Mouse (Mus musculus) intestine, postnatal 0 days (tissue): ENCODE measurements around the gene Tspan18. TPM values are rescaled to one million over a fixed set of nuclear protein-coding genes. Genes with fewer than 3 reads are reported as not detected.

Experiments used
- ATAC-seq: fragments of 200-750 bp; cut with Nextera tagmentation; 2 replicates; pipeline ENCODE4 v1.8.0; 2017; ENCODE audit warnings: mild to moderate bottlenecking, moderate TSS enrichment, moderate library complexity
- H3K27ac ChIP-seq: fragments of 300-500 bp; sonication (generic); 2 replicates; pipeline ENCODE4 v1.5.1; 2014; ENCODE audit warnings: mild to moderate bottlenecking, low read depth, low read length, moderate library complexity
- H3K27me3 ChIP-seq: fragments of 300-500 bp; sonication (generic); replicated peaks from 2 replicates; pipeline ENCODE4 v1.6.1; 2014; ENCODE audit warnings: low read length, mixed read lengths; ENCODE audit not compliant: control insufficient read depth, insufficient read depth
- H3K36me3 ChIP-seq: fragments of 300-500 bp; sonication (generic); 2 replicates; pipeline ENCODE4 v1.6.1; 2014; ENCODE audit warnings: mild to moderate bottlenecking, moderate library complexity; ENCODE audit not compliant: control insufficient read depth, insufficient read depth
- H3K4me1 ChIP-seq: fragments of 300-500 bp; sonication (generic); replicated peaks from 2 replicates; pipeline ENCODE4 v1.6.1; 2014; ENCODE audit warnings: antibody characterized with exemption, low read length, mixed read lengths; ENCODE audit not compliant: control insufficient read depth, insufficient read depth
- H3K4me2 ChIP-seq: fragments of 300-500 bp; sonication (generic); replicated peaks from 2 replicates; pipeline ENCODE4 v1.6.1; 2014; ENCODE audit warnings: low read depth, mild to moderate bottlenecking, moderate library complexity
- H3K4me3 ChIP-seq: fragments of 300-500 bp; sonication (generic); 2 replicates; pipeline ENCODE4 v1.5.1; 2014; ENCODE audit warnings: low read depth, low read length
- H3K9ac ChIP-seq: fragments of 300-500 bp; sonication (generic); 2 replicates; pipeline ENCODE4 v1.6.1; 2014; ENCODE audit warnings: mild to moderate bottlenecking, low read depth, low read length
- H3K9me3 ChIP-seq: fragments of 300-500 bp; sonication (generic); 2 replicates; pipeline ENCODE4 v1.6.1; 2016; ENCODE audit warnings: mixed run types; ENCODE audit not compliant: control insufficient read depth
- CTCF ChIP-seq: sonication (generic); IDR thresholded peaks from 2 replicates; pipeline ENCODE4 v1.5.1; 2016; ENCODE audit warnings: low read depth, mild to moderate bottlenecking, control low read depth, antibody characterized with exemption, moderate library complexity
- WGBS: fragments of 180-500 bp; shearing (Covaris S2); extraction: QIAGEN DNeasy Blood & Tissue Kit; methylation state at CpG from one replicate; pipeline ENCODE4 v1.1.7; 2014; 5-methylcytosine and 5-hydroxymethylcytosine counted together
- polyA plus RNA-seq: library from polyadenylated mRNA; unstranded; fragments of >200 nt; fragmentation: Nextera tagmentation; extraction: Ambion mirVana; gene quantifications from 2 replicates; pipeline ENCODE4 v1.2.1, GENCODE M21; 2015

The Tspan18 gene
- polyA plus RNA-seq, 1 experiment from 2014 or later: 18.0 TPM

DNA sequence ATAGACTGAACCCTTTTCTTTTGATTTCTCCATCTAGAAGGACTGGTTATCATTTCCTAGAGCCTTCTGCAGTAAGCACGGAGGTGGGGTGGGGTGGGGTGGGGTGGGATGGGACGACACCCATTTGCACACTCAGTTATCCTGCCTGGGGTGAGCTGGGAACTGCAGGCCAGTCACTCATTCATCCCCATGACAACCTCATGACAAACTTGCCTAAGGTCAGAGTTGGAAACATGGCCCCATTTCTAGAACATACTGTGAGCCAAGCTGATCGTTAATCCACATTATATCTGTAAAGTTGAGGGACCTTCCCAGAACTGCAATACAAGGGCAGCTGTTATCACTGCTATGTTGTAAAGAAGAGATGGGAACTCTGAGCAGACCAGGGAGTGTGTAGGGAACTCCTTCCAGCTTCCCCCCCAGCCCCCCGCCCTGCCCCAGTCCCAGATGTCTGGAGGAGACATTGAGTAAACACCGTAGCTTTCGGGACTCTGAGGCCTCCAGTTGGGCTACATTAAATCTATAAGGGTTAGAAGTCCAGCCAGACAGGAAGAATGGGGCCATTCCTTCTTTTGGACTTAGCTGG lies 170.5 kb downstream of the Tspan18 start:
- no peaks in the 10 kb centered on the region for H3K27me3 ChIP-seq
- ATAC-seq: peak; percentile 57; the same call in 1 of the 2 replicates
- H3K4me3 ChIP-seq: no peak overlapping the region
- TF ChIP-seq CTCF: no peak
- peaks cover 5% of the 10 kb centered on the region; the same call in 1 of the 2 replicates for H3K4me1 ChIP-seq
- H3K36me3 ChIP-seq: no peaks in the 10 kb centered on the region
- H3K9ac ChIP-seq: no peak overlapping the region
- H3K27ac ChIP-seq: no peak overlapping the region
- WGBS: 27% methylated on average over 6 of the region's 6 CpGs
- no peaks in the 10 kb centered on the region for H3K9me3 ChIP-seq
- no peak overlapping the region for H3K4me2 ChIP-seq

DNA sequence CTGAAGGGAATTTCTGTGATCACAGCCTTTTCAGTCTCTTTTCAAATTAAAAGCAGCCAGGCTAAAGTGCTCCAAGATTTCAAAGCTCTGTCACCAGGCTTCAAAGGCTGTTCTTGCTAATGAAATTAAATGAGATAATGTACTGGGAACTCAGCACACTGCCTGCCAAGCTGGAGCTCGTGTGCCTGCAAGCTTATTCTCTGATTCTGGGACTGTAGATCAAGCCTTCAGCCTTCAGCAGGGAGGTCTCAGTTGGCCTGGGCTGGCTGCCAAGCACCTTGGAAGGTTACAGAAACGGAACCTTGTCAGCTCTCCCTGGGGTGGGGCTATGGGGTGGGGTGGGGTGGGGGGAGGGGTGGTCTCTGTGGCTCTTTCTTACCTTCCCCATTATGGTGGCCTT lies 171.0 kb downstream of the Tspan18 start:
- 0 out of 2 replicates have a peak, but pooled peaks have one; percentile 6 for ATAC-seq
- H3K9ac ChIP-seq: no peak overlapping the region
- no peak overlapping the region for H3K27ac ChIP-seq
- peaks cover 5% of the 10 kb centered on the region; the same call in 1 of the 2 replicates for H3K4me1 ChIP-seq
- no peak overlapping the region for H3K4me2 ChIP-seq
- TF ChIP-seq CTCF: no peak
- no peaks in the 10 kb centered on the region for H3K27me3 ChIP-seq
- no peaks in the 10 kb centered on the region for H3K9me3 ChIP-seq
- no peak overlapping the region for H3K4me3 ChIP-seq
- H3K36me3 ChIP-seq: no peaks in the 10 kb centered on the region
- 9% methylated on average over 2 of the region's 2 CpGs for WGBS

DNA sequence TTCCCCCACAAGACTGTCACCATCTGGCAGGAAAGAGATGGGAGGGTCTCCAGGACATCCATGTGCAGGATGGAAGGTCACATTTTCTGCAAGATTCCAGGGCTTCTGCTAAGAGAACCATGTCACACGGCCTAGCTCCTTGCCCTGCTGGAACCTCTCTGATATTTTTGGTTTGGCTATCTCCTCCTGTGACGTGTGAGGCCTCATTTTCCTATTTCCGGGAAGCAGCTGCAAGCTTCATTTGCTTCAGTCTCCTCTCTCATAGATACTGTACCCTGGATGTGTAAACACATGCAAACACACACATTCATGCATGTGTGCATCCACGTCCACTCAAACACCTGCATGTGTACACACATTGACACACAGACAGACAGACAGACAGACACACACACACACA lies 171.5 kb downstream of the Tspan18 start:
- no peak overlapping the region for H3K4me2 ChIP-seq
- H3K4me1 ChIP-seq: peaks cover 5% of the 10 kb centered on the region; the same call in 1 of the 2 replicates
- no peak overlapping the region for H3K27ac ChIP-seq
- no peak for ATAC-seq
- no peaks in the 10 kb centered on the region for H3K9me3 ChIP-seq
- 55% methylated on average over 4 of the region's 4 CpGs for WGBS
- no peaks in the 10 kb centered on the region for H3K27me3 ChIP-seq
- no peaks in the 10 kb centered on the region for H3K36me3 ChIP-seq
- no peak overlapping the region for H3K9ac ChIP-seq
- no peak overlapping the region for H3K4me3 ChIP-seq
- TF ChIP-seq CTCF: no peak

- H3K4me2 ChIP-seq: no peak overlapping the region
- no peaks in the 10 kb centered on the region for H3K36me3 ChIP-seq
- H3K4me3 ChIP-seq: no peak overlapping the region
- no peak overlapping the region for H3K27ac ChIP-seq
- no peak for ATAC-seq
- 57% methylated on average over 7 of the region's 7 CpGs for WGBS
- no peaks in the 10 kb centered on the region for H3K27me3 ChIP-seq
- no peak overlapping the region for H3K9ac ChIP-seq
- TF ChIP-seq CTCF: no peak
- H3K4me1 ChIP-seq: peaks cover 5% of the 10 kb centered on the region; the same call in 1 of the 2 replicates
- H3K9me3 ChIP-seq: no peaks in the 10 kb centered on the region
Measured at GRCm38 (mm10) chr2:93161914-93162664, 172.2 kb downstream of the Tspan18 start.

DNA sequence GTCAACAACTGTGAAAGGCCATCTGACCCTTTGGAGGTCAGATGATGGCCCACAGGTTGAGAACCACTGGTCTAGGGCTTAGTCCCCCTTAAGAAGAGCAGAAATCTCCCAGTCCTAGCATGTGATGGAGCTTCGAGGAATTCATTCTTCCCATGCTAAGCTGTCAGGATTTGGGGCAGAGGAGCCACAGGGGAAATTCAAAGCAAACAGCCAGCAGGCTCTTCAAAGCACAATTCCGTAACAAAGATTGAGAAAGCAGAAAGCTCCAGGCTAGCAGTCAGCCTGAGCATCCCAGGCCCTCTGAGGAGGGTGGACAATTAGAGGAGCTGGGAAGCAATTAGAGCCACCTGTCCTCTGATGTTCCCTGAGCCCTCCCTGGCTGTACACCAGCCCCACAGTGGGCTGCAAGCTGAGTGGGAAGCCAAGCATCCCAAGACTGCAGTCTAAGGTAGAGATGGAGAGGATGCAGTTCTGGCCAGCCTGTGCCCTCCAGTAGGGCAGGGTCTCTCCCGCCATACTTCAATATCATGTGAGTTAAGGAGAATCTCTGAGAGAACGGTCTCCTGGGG lies 173.8 kb downstream of the Tspan18 start:
- no peak overlapping the region for H3K27ac ChIP-seq
- ATAC-seq: no peak
- no peak overlapping the region for H3K4me2 ChIP-seq
- H3K9me3 ChIP-seq: no peaks in the 10 kb centered on the region
- no peak for TF ChIP-seq CTCF
- H3K9ac ChIP-seq: no peak overlapping the region
- H3K36me3 ChIP-seq: no peaks in the 10 kb centered on the region
- 94% methylated on average over 4 of the region's 4 CpGs for whole genome bisulfite sequencing
- H3K27me3 ChIP-seq: no peaks in the 10 kb centered on the region
- H3K4me3 ChIP-seq: no peak overlapping the region
- H3K4me1 ChIP-seq: peaks cover 5% of the 10 kb centered on the region; the same call in 1 of the 2 replicates

- Histone ChIP-seq H3K4me3 (no peak overlapping the region), H3K27me3 (no peaks in the 10 kb centered on the region), H3K9me3 (no peaks in the 10 kb centered on the region), H3K4me2 (no peak overlapping the region), H3K9ac (no peak overlapping the region), H3K4me1 (no peaks in the 10 kb centered on the region), H3K27ac (no peak overlapping the region), H3K36me3 (no peaks in the 10 kb centered on the region)
- peak; percentile 48 for TF ChIP-seq CTCF
- ATAC-seq: peak; percentile 42
- WGBS: 14% methylated on average over 1 of the region's 1 CpGs
Measured at GRCm38 (mm10) chr2:93154486-93155032, 179.7 kb downstream of the Tspan18 start.
